Mouse (Mus musculus) kidney, embryonic 15.5 days (tissue): ENCODE measurements at regions not wholly inside any gene's neighbourhood (a gene's known extent, or its start where the extent isn't known, plus 50 kb on each side); places are given as distances from the start of the nearest gene placed in this dataset.

Experiments
- ATAC-seq: fragments of 200-750 bp; cut with Nextera tagmentation; replicated peaks from 2 replicates; pipeline ENCODE4 v1.8.0; 2017; ENCODE audit warnings: moderate TSS enrichment; ENCODE audit not compliant: low FRiP score
- H3K27ac ChIP-seq: fragments of 300-500 bp; sonication (generic); 2 replicates; pipeline ENCODE4 v1.5.1; 2015; ENCODE audit warnings: mild to moderate bottlenecking, inconsistent platforms
- H3K27me3 ChIP-seq: fragments of 300-500 bp; sonication (generic); 2 replicates; pipeline ENCODE4 v1.6.1; 2015; ENCODE audit warnings: inconsistent platforms
- H3K36me3 ChIP-seq: fragments of 300-500 bp; sonication (generic); 2 replicates; pipeline ENCODE4 v1.6.1; 2015; ENCODE audit warnings: inconsistent platforms
- H3K4me1 ChIP-seq: fragments of 300-500 bp; sonication (generic); 2 replicates; pipeline ENCODE4 v1.6.1; 2015; ENCODE audit warnings: inconsistent platforms
- H3K4me2 ChIP-seq: fragments of 300-500 bp; sonication (generic); 2 replicates; pipeline ENCODE4 v1.6.1; 2015; ENCODE audit warnings: moderate library complexity, mild to moderate bottlenecking, inconsistent platforms
- H3K4me3 ChIP-seq: fragments of 300-500 bp; sonication (generic); replicated peaks from 2 replicates; pipeline ENCODE4 v1.5.1; 2015; ENCODE audit warnings: mild to moderate bottlenecking, inconsistent platforms
- H3K9ac ChIP-seq: fragments of 300-500 bp; sonication (generic); 2 replicates; pipeline ENCODE4 v1.6.1; 2015; ENCODE audit warnings: mild to moderate bottlenecking, inconsistent platforms
- H3K9me3 ChIP-seq: fragments of 300-500 bp; sonication (generic); replicated peaks from 2 replicates; pipeline ENCODE4 v1.6.1; 2016; ENCODE audit warnings: inconsistent platforms
- WGBS: fragments of 180-500 bp; shearing (Covaris S2); methylation state at CpG from one replicate; pipeline ENCODE4 v1.1.7; 2015; ENCODE audit warnings: mixed read lengths; 5-methylcytosine and 5-hydroxymethylcytosine counted together

GRCm38 (mm10) chr15:92839611-92840010 is 435.4 kb downstream of the Gxylt1 start:
- Histone ChIP-seq H3K9me3 (no peaks in the 10 kb centered on the region), H3K27ac (no peak overlapping the region), H3K4me1 (no peaks in the 10 kb centered on the region), H3K27me3 (no peaks in the 10 kb centered on the region), H3K4me2 (no peak overlapping the region), H3K36me3 (no peaks in the 10 kb centered on the region), H3K4me3 (no peak overlapping the region), H3K9ac (no peak overlapping the region)
- 60% methylated on average over 4 of the region's 4 CpGs for WGBS
- ATAC-seq = no peak

- WGBS = 63% methylated on average over 4 of the region's 4 CpGs
- H3K4me2 ChIP-seq = no peak overlapping the region
- ATAC-seq = 0 out of 2 replicates have a peak, but pooled peaks have one; percentile 12
- H3K9me3 ChIP-seq = no peaks in the 10 kb centered on the region
- H3K27me3 ChIP-seq = no peaks in the 10 kb centered on the region
- no peaks in the 10 kb centered on the region for H3K36me3 ChIP-seq
- no peak overlapping the region for H3K4me3 ChIP-seq
- no peak overlapping the region for H3K9ac ChIP-seq
- H3K4me1 ChIP-seq = no peaks in the 10 kb centered on the region
- 0 out of 2 replicates have a peak overlapping the region, but pooled peaks have one; percentile 37 for H3K27ac ChIP-seq
These were observed 429.5 kb downstream of the Pdzrn4 start for GRCm38 (mm10) chr15:92826136-92826535.
